Mouse (Mus musculus): Measurements from ENCODE around the gene Ier3. TPM values are rescaled to one million over a fixed set of nuclear protein-coding genes. Genes with fewer than 3 reads are reported as not detected.
A peak's percentile ranks its signal among the peaks of the same experiment; 100 is the strongest.

The Ier3 gene
- polyA plus RNA-seq, 1 experiment from 2014 or later, result 20.7 TPM

DNA sequence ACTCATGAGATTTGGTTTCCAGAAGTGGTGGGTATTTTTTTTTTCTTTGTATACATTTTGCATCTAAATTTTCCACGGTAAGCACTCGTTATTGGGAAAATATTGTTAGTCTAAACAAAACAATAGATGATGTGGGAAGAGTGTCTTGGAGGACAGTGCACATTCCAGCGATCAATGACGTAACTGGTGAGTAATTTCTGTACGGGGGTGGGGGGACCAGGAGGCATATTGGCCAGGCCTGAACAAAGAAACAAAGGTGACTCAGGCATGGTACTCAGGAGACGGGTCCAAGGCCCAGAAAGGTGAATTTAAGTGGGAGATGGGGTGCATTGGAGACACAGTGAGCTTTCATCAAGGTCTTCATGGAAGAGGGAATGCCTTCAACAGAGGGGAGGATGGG lies 25.8 kb upstream of the Ier3 start:
- Histone ChIP-seq H3K79me2 (ENCODE audit: inconsistent target) (no peaks in the 10 kb centered on the region), H3K4me3 (ENCODE audit: inconsistent target) (no peak overlapping the region), H3K36me3 (ENCODE audit: inconsistent target) (no peaks in the 10 kb centered on the region), H3K27ac (no peak overlapping the region)
- 97% methylated on average over 6 of the region's 6 CpGs for WGBS (ENCODE audit: missing documents)

DNA sequence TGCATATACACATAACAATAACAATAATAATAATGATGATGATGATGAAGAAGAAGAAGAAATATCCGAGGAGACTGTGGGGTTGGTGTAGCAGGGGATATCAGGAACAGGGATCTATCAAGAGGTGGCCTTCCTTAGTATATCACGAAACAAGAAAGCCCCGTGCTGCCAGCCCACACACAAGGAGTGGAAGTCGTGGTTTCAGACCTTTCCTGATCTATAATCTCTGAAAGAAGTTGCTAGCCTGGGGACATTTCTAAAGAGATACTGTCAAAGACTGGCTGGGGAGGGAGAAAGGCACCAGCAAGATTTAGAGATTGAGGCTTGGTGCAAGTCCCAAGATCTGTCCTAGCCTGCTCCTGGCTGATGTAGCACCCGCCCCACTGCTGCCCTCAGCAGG lies 24.6 kb upstream of the Ier3 start:
- no peak overlapping the region for H3K27ac ChIP-seq

GRCm38 (mm10) chr17:35800905-35801304 lies 20.6 kb upstream of the Ier3 start:
- Histone ChIP-seq H3K79me2 (ENCODE audit: inconsistent target) (no peaks in the 10 kb centered on the region), H3K4me3 (ENCODE audit: inconsistent target) (no peak overlapping the region), H3K27ac (no peak overlapping the region), H3K36me3 (ENCODE audit: inconsistent target) (no peaks in the 10 kb centered on the region)
- 97% methylated on average over 2 of the region's 2 CpGs for WGBS (ENCODE audit: missing documents)

More for the DNA sequence above, 24.6 kb upstream of the Ier3 start:
- 56% methylated on average over 5 of the region's 5 CpGs for WGBS (ENCODE audit: missing documents)
- Histone ChIP-seq H3K4me3 (ENCODE audit: inconsistent target) (no peak overlapping the region), H3K79me2 (ENCODE audit: inconsistent target) (no peaks in the 10 kb centered on the region), H3K36me3 (ENCODE audit: inconsistent target) (no peaks in the 10 kb centered on the region)

GRCm38 (mm10) chr17:35803020-35803419 lies 18.5 kb upstream of the Ier3 start:
- no peaks in the 10 kb centered on the region for H3K36me3 ChIP-seq (ENCODE audit: inconsistent target)
- no peak overlapping the region for H3K27ac ChIP-seq
- no peaks in the 10 kb centered on the region for H3K79me2 ChIP-seq (ENCODE audit: inconsistent target)
- 89% methylated on average over 6 of the region's 6 CpGs for WGBS (ENCODE audit: missing documents)
- no peak overlapping the region for H3K4me3 ChIP-seq (ENCODE audit: inconsistent target)

- no peak overlapping the region for H3K4me3 ChIP-seq (ENCODE audit: inconsistent target)
- no peaks in the 10 kb centered on the region for H3K79me2 ChIP-seq (ENCODE audit: inconsistent target)
- H3K27ac ChIP-seq, result no peak overlapping the region
- 96% methylated on average over 4 of the region's 4 CpGs for WGBS (ENCODE audit: missing documents)
- H3K36me3 ChIP-seq (ENCODE audit: inconsistent target), result no peaks in the 10 kb centered on the region
Observed at GRCm38 (mm10) chr17:35803858-35804399, 17.6 kb upstream of the Ier3 start.

DNA sequence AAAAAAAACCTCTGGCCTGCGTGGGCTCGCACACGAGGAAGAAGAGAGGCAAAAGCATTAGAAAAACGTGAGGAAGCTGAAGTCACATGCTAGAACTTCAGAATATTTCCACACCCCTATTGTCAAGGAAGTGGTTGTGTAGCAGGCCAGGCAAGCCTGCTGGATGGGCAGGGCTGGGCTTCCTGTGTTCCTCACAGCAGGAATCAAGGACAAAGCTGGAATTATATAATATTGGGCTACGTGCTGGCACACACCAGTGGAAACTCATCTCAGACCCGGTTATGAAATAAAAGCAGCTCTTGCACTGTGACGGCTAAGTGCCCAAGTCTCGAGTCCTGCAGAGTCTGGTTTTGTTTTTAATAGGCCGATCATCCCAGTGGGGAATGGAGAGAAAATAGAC lies 13.4 kb upstream of the Ier3 start:
- no peaks in the 10 kb centered on the region for H3K79me2 ChIP-seq (ENCODE audit: inconsistent target)
- WGBS (ENCODE audit: missing documents), result 37% methylated on average over 9 of the region's 9 CpGs
- H3K4me3 ChIP-seq (ENCODE audit: inconsistent target), result no peak overlapping the region
- H3K27ac ChIP-seq, result peak overlapping the region; percentile 25; the same call in 1 of the 2 replicates
- H3K36me3 ChIP-seq (ENCODE audit: inconsistent target), result no peaks in the 10 kb centered on the region

DNA sequence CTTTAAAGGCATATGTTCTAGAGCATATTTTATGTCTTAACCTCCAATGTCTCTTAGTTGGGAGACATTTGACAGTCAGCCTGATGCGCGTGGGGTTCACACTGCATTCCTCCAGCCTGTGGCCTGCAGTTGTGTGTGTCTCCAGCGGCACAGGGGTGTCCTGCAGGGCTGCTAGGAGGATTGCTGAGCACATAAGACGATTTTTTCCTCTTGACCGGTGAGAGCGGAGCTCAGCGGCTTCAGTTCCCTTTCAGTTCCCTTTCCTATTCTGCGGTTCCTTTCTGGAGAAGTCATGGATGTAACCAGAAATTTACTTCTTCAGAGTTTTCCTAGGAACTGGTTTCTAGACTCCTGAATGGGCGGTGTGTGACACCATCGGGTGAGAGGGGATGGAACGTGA lies 12.1 kb upstream of the Ier3 start:
- Histone ChIP-seq H3K4me3 (ENCODE audit: inconsistent target) (no peak overlapping the region), H3K36me3 (ENCODE audit: inconsistent target) (no peaks in the 10 kb centered on the region), H3K27ac (no peak overlapping the region), H3K79me2 (ENCODE audit: inconsistent target) (no peaks in the 10 kb centered on the region)
- 68% methylated on average over 11 of the region's 11 CpGs for WGBS (ENCODE audit: missing documents)

- no peaks in the 10 kb centered on the region for H3K79me2 ChIP-seq (ENCODE audit: inconsistent target)
- WGBS (ENCODE audit: missing documents), result 54% methylated on average over 5 of the region's 5 CpGs
- no peak overlapping the region for H3K27ac ChIP-seq
- H3K4me3 ChIP-seq (ENCODE audit: inconsistent target), result no peak overlapping the region
- H3K36me3 ChIP-seq (ENCODE audit: inconsistent target), result no peaks in the 10 kb centered on the region
Observed at GRCm38 (mm10) chr17:35810900-35811648, 10.4 kb upstream of the Ier3 start.

- H3K36me3 ChIP-seq (ENCODE audit: inconsistent target), result no peaks in the 10 kb centered on the region
- no peaks in the 10 kb centered on the region for H3K79me2 ChIP-seq (ENCODE audit: inconsistent target)
- peak overlapping the region; percentile 86 for H3K27ac ChIP-seq
- no peak overlapping the region for H3K4me3 ChIP-seq (ENCODE audit: inconsistent target)
- WGBS (ENCODE audit: missing documents), result 92% methylated on average over 5 of the region's 5 CpGs
Observed at GRCm38 (mm10) chr17:35812307-35812706, 9.2 kb upstream of the Ier3 start.

- peak overlapping the region; percentile 86 for H3K27ac ChIP-seq
- no peaks in the 10 kb centered on the region for H3K36me3 ChIP-seq (ENCODE audit: inconsistent target)
- no peaks in the 10 kb centered on the region for H3K79me2 ChIP-seq (ENCODE audit: inconsistent target)
- WGBS (ENCODE audit: missing documents), result 58% methylated on average over 6 of the region's 6 CpGs
- no peak overlapping the region for H3K4me3 ChIP-seq (ENCODE audit: inconsistent target)
Observed at GRCm38 (mm10) chr17:35812736-35813135, 8.7 kb upstream of the Ier3 start.

GRCm38 (mm10) chr17:35813245-35813647 lies 8.2 kb upstream of the Ier3 start:
- H3K36me3 ChIP-seq (ENCODE audit: inconsistent target), result no peaks in the 10 kb centered on the region
- no peaks in the 10 kb centered on the region for H3K79me2 ChIP-seq (ENCODE audit: inconsistent target)
- peak overlapping the region; percentile 86 for H3K27ac ChIP-seq
- no peak overlapping the region for H3K4me3 ChIP-seq (ENCODE audit: inconsistent target)
- WGBS (ENCODE audit: missing documents), result 7% methylated on average over 7 of the region's 7 CpGs

DNA sequence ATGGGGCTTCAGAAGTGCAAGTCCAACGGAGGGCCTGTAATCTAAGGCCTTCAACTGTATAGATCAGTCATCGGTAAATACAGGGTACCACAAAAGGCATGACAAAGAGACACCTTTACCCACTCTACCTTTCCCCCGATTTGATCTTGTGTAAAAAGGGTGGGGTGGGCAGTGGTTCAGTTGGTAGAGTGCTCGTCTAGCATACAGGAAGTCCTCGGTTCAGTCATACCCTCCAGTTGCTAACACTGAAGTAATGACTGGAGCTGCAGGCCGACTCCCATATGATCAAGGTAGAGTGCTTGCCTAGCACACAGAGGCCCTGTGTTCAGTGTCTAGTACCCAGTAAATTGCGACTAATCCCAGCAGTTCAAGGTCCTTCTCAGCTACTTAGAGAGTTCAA lies 7.8 kb upstream of the Ier3 start:
- Histone ChIP-seq H3K36me3 (ENCODE audit: inconsistent target) (no peaks in the 10 kb centered on the region), H3K4me3 (ENCODE audit: inconsistent target) (no peak overlapping the region)

GRCm38 (mm10) chr17:35814678-35815077 lies 6.8 kb upstream of the Ier3 start:
- 44% methylated on average over 6 of the region's 6 CpGs for WGBS (ENCODE audit: missing documents)
- Histone ChIP-seq H3K79me2 (ENCODE audit: inconsistent target) (no peaks in the 10 kb centered on the region), H3K4me3 (ENCODE audit: inconsistent target) (no peak overlapping the region), H3K36me3 (ENCODE audit: inconsistent target) (no peaks in the 10 kb centered on the region), H3K27ac (peak overlapping the region; percentile 86)

More for the DNA sequence above, 7.8 kb upstream of the Ier3 start:
- 21% methylated on average over 6 of the region's 7 CpGs for WGBS (ENCODE audit: missing documents)
- no peaks in the 10 kb centered on the region for H3K79me2 ChIP-seq (ENCODE audit: inconsistent target)
- peak overlapping the region; percentile 86 for H3K27ac ChIP-seq

DNA sequence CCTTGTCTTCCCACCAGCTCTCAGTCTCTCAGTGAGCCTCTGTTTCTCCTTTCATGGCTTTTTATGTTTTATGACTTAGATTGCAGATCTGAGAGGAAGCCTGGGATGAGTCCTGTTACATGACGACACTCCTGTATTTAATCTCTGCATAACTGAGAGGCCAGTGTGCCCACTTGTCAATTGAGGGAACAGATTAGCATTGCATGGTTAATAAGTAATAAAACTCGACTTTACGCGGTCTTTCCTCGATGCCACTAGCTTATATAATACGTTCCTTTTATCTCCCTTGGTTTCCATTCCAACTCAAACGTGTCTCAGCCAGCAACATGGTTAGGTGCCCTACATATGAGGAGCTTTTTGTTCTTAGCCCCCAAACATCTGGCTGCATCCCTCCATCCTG lies 5.6 kb upstream of the Ier3 start:
- no peaks in the 10 kb centered on the region for H3K36me3 ChIP-seq (ENCODE audit: inconsistent target)
- WGBS (ENCODE audit: missing documents), result 81% methylated on average over 7 of the region's 7 CpGs
- no peak overlapping the region for H3K4me3 ChIP-seq (ENCODE audit: inconsistent target)
- no peaks in the 10 kb centered on the region for H3K79me2 ChIP-seq (ENCODE audit: inconsistent target)
- H3K27ac ChIP-seq, result peak overlapping the region; percentile 86; the same call in 1 of the 2 replicates

DNA sequence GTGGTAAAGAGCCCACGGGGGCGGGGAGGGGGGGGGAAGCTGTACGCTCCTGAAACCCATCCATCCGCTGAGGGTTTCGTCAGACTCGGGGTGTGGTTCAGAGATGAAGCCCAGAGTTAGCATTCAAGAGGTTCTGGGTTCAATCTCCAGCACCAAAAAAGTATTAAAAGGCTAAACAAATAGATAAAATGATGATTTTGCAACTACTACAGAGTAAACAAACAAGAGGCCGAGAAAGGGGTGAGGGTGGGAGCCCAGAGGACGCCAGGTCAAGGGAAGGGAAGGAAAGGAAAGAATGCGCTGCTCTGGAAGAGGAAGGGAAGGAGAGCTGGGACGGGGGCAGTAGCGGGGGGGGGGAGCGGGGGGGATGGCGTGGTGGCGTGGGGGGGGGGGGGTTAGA lies 4.8 kb upstream of the Ier3 start:
- H3K27ac ChIP-seq, result no peak overlapping the region
- H3K4me3 ChIP-seq (ENCODE audit: inconsistent target), result no peak overlapping the region
- peaks cover 3% of the 10 kb centered on the region for H3K79me2 ChIP-seq (ENCODE audit: inconsistent target)
- H3K36me3 ChIP-seq (ENCODE audit: inconsistent target), result no peaks in the 10 kb centered on the region
- 75% methylated on average over 6 of the region's 14 CpGs for WGBS (ENCODE audit: missing documents)

Data from macrophage (primary cell).